Comparison of ENCODE assay signal across 8 mouse cellular contexts in genomic region chr1:36064861-36065760, GRCm38 (mm10). TPM values are rescaled to one million over a fixed set of nuclear protein-coding genes. Genes with fewer than 3 reads are reported as not detected.
DNase-seq lines count a peak whose midpoint lies in the region; ATAC-seq and TF ChIP-seq lines count a peak whose summit lies in the region.

No protein-coding gene starts in this region.

- H3K9ac ChIP-seq in embryonic facial prominence, embryonic 14.5 days (ENCODE audit: low read depth, low read length), result peak overlapping the region; percentile 42; the same call in 1 of the 2 replicates
- peak overlapping the region; percentile 9; the same call in 1 of the 2 replicates for H3K9ac ChIP-seq in limb, embryonic 13.5 days
- peak overlapping the region; percentile 30; the same call in 1 of the 2 replicates for H3K9ac ChIP-seq in midbrain, embryonic 15.5 days

- peaks cover 2% of the 10 kb centered on the region; the same call in 1 of the 2 replicates for H3K4me1 ChIP-seq in bone marrow, adult 2 months (ENCODE audit: control insufficient read depth, insufficient read depth, low read length)
- H3K4me1 ChIP-seq in embryonic facial prominence, embryonic 14.5 days (ENCODE audit: control insufficient read depth, insufficient read depth, low read length), result peaks cover 46% of the 10 kb centered on the region
- peaks cover 45% of the 10 kb centered on the region for H3K4me1 ChIP-seq in limb, embryonic 13.5 days
- H3K4me1 ChIP-seq in midbrain, embryonic 15.5 days, result peaks cover 33% of the 10 kb centered on the region

- H3K27ac ChIP-seq in bone marrow, adult 2 months (ENCODE audit: control insufficient read depth, insufficient read depth, low read depth, low read length, poor library complexity), result peak overlapping the region; percentile 9; the same call in 1 of the 2 replicates
- peak overlapping the region; percentile 45; the same call in 1 of the 2 replicates for H3K27ac ChIP-seq in embryonic facial prominence, embryonic 14.5 days (replicated peaks; ENCODE audit: low read depth, low read length)
- peak overlapping the region; percentile 55; the same call in 1 of the 2 replicates for H3K27ac ChIP-seq in limb, embryonic 13.5 days
- H3K27ac ChIP-seq in midbrain, embryonic 15.5 days, result peak overlapping the region; percentile 59

- H3K36me3 ChIP-seq in embryonic facial prominence, embryonic 14.5 days (ENCODE audit: control insufficient read depth, insufficient read depth, low read length), result no peaks in the 10 kb centered on the region
- H3K36me3 ChIP-seq in limb, embryonic 13.5 days, result no peaks in the 10 kb centered on the region
- no peaks in the 10 kb centered on the region for H3K36me3 ChIP-seq in midbrain, embryonic 15.5 days (replicated peaks)

- ATAC-seq in embryonic facial prominence, embryonic 14.5 days (ENCODE audit: low read depth), result peak; percentile 68
- peak; percentile 68; the same call in 1 of the 2 replicates for ATAC-seq in limb, embryonic 13.5 days (ENCODE audit: low FRiP score, low read depth)
- peak; percentile 74 for ATAC-seq in midbrain, embryonic 15.5 days (replicated peaks)

- no peak overlapping the region for H3K4me3 ChIP-seq in bone marrow, adult 2 months (replicated peaks; ENCODE audit: control insufficient read depth, low read depth, low read length)
- peak overlapping the region; percentile 24 for H3K4me3 ChIP-seq in embryonic facial prominence, embryonic 14.5 days (ENCODE audit: low read depth, low read length)
- peak overlapping the region; percentile 26 for H3K4me3 ChIP-seq in limb, embryonic 13.5 days
- H3K4me3 ChIP-seq in midbrain, embryonic 15.5 days, result peak overlapping the region; percentile 32

- 2% methylated on average over 24 of the region's 24 CpGs for WGBS in bone marrow, adult 2 months
- 1% methylated on average over 24 of the region's 24 CpGs for WGBS in embryonic facial prominence, embryonic 14.5 days
- under 1% methylated on average over 24 of the region's 24 CpGs for WGBS in limb, embryonic 13.5 days
- WGBS in midbrain, embryonic 15.5 days, result 1% methylated on average over 24 of the region's 24 CpGs

- peak; percentile 68 for TF ChIP-seq CTCF in bone marrow, adult 2 months (IDR thresholded peaks at IDR 0.05; ENCODE audit: control insufficient read depth, insufficient read depth, low read length)

- H3K4me2 ChIP-seq in embryonic facial prominence, embryonic 14.5 days (ENCODE audit: low read depth, low read length), result peak overlapping the region; percentile 56
- peak overlapping the region; percentile 58 for H3K4me2 ChIP-seq in limb, embryonic 13.5 days (replicated peaks)
- peak overlapping the region; percentile 56 for H3K4me2 ChIP-seq in midbrain, embryonic 15.5 days

- H3K9me3 ChIP-seq in embryonic facial prominence, embryonic 14.5 days (ENCODE audit: control insufficient read depth, low read length), result no peaks in the 10 kb centered on the region
- no peaks in the 10 kb centered on the region for H3K9me3 ChIP-seq in limb, embryonic 13.5 days
- no peaks in the 10 kb centered on the region for H3K9me3 ChIP-seq in midbrain, embryonic 15.5 days

- H3K27me3 ChIP-seq in embryonic facial prominence, embryonic 14.5 days (replicated peaks; ENCODE audit: control insufficient read depth, insufficient read depth, low read length), result no peaks in the 10 kb centered on the region
- peaks cover 9% of the 10 kb centered on the region; the same call in 1 of the 2 replicates for H3K27me3 ChIP-seq in limb, embryonic 13.5 days
- 0 out of 2 replicates have a peak, but pooled peaks cover 5% of the 10 kb centered on the region for H3K27me3 ChIP-seq in midbrain, embryonic 15.5 days (replicated peaks)

- peak; percentile 93 for DNase-seq in A20 (ENCODE audit: low read depth, low spot score)
- peak; percentile 95 for DNase-seq in embryonic facial prominence, embryonic 14.5 days (ENCODE audit: low spot score)
- peak; percentile 93 for DNase-seq in heart, adult 8-10 months (ENCODE audit: low spot score)
- DNase-seq in kidney, adult 8-10 months, result peak; percentile 95 to 96
- DNase-seq in spleen, adult 18-20 months, result peak; percentile 85 to 95

- TF ChIP-seq POLR2A in bone marrow, adult 2 months (IDR thresholded peaks at IDR 0.05; ENCODE audit: borderline replicate concordance, control insufficient read depth, low read depth, low read length), result no peak

RNA-seq across cellular contexts. Expression of gene Hs6st1, which starts 3.1 kb away (rescaled TPM):
- 42.4 and 47.6 TPM in 2 replicates for polyA plus RNA-seq in bone marrow, adult 2 months (2011; ENCODE audit: insufficient read depth, insufficient read length, low replicate concordance, missing spikeins)
- 10.1 and 11.5 TPM in 2 replicates for polyA plus RNA-seq in embryonic facial prominence, embryonic 14.5 days (2014; fragmentation: Nextera tagmentation; extraction: Ambion mirVana)
- total RNA-seq in heart, adult 8-10 months (2022), result 10 to 100 TPM; 20.3 to 24.4 (median 21.2) TPM
- polyA plus RNA-seq in limb, embryonic 13.5 days (2015; fragmentation: Nextera tagmentation; extraction: Ambion mirVana), result 5.0 and 5.7 TPM in 2 replicates
- polyA plus RNA-seq in midbrain, embryonic 15.5 days (2015; fragmentation: Nextera tagmentation; extraction: Ambion mirVana), result 26.1 and 29.6 TPM in 2 replicates

Comparison
In these comparisons a context has a peak if more than half of its experiments do, and no peak if none do; other contexts are left out.
1. H3K27ac ChIP-seq: peak in every context shown above with its lines; median percentile 59 in midbrain, embryonic 15.5 days; 55 in limb, embryonic 13.5 days; 45 in embryonic facial prominence, embryonic 14.5 days; 9 in bone marrow, adult 2 months.